Mouse (Mus musculus) gastrocnemius, postnatal 36 days (tissue): ENCODE data around the gene Lpin1. TPM values are rescaled to one million over a fixed set of nuclear protein-coding genes. Genes with fewer than 3 reads are reported as not detected.
A peak's percentile ranks its signal among the peaks of the same experiment; 100 is the strongest.

Experiments
- DNase-seq, 2 experiments: peaks; one replicate each; pipeline ENCODE4 v3.0.0; 2022
- intact Hi-C: fragments of 180-260 bp; cut with DNase I; formaldehyde crosslinking; loops from one replicate; pipeline ENCODE4 v1.15.1; 2025
- total RNA-seq, 2 experiments: library from RNA; stranded (reverse); gene quantifications; 2 replicates each; pipeline ENCODE4 v1.2.3; 2021

The Lpin1 gene
- total RNA-seq, 2 experiments from 2014 or later = 227 to 246 TPM

- intact Hi-C loops = no loop called here
- DNase-seq = no peak
These were observed 26.6 kb downstream of the Lpin1 start for GRCm38 (mm10) chr12:16584035-16584682.

DNA sequence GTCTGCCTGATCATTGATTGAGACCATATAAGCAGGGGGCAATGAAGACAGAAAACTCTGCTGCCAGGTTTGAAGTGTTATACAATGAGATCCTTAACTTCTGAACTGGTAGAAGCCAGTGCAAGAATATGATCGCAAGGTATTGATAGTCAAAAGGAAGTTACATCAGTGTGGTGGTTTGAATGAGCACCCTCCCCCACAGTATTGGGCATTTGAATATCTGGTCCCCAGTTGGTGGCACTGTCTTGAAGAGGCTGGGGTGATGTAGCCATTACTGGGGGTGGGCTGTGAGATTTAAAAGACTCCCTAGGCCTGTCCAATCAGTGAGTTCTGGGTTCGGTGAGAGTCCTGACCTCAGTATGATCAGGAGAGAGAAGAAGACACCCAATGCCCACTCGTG, 27.5 kb downstream of the Lpin1 start:
- DNase-seq = no peak
- intact Hi-C loops = no loop called here

DNA sequence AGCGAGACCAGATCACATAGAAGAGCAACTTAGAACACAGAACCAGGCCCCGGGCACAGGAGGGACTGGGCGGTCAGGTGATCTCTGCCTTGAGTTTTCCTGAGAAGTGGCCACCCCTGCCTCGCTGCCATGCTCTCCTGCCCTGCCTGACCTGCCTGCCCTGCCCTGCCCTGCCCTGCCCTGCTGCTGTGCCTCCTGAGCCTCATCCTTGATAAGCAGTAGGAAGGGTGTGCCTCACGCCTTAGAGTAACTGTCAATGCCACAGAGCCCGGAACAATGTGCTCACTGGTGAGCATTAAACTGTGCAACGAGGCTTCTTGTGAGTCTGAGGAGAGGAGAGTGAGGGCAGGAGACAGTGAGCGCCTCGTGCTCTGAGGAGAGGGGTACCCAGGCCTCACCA, 30.5 kb downstream of the Lpin1 start:
- intact Hi-C loops = no loop called here
- no peak for DNase-seq

DNA sequence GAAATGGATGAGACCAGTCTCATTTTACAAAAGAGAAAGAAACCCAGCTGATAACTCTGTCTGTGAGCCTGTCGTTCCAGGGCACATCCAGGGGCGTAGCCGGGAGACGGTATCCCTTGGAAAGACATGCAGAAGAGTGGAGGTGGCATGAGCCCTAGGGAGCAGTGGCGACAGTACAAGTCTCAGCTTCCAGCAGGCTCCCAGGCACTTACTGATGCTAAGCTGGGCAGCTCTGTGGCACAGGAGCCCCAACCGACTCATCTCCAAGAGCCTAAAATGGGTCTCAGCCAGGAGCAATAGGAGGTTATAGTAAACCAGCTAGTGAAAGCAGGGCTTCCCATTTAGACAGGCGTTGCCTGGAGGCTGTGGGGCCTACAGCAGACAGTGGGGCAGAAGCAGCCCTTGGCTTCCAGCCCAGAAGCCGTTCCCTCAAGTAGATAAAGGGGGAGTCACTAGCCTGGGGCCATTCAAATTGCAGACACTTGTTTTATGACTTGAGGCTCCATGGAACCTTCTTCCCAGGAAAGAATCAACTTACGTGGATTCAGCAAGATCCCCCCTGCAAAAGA, 33.0 kb downstream of the Lpin1 start:
- no peak for DNase-seq
- intact Hi-C loops = no loop called here

- no peak for DNase-seq
- intact Hi-C loops = no loop called here
These were observed 39.5 kb downstream of the Lpin1 start for GRCm38 (mm10) chr12:16571278-16571677.

DNA sequence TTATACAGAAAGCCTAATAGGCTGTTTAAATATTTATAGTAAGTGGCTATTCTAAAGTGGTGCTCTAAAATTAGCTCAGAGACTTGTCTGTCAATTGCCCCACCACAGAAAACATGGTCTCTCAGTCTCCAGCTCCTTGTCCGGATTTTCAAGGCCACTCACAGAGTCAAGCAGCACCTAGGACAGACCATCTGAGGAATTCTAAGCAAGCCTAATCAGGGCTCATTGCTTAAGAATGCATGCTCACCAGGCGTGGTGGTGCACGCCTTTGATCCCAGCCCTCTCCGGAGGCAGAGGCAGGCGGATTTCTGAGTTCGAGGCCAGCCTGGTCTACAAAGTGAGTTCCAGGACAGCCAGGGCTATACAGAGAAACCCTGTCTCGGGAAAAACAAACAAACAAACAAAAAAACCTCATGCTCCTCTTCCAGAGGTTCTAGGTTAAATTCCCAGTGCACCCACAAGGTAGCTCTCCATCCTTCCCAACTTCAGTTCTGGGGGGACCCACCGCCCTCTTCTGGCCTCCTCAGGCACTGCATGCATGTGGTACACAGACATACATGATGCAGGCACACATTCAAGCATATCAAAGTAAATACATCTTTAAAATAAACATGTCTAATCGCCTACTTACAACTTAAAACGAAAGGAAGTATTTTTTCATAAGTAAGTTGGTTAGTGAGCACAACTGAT, 40.2 kb downstream of the Lpin1 start:
- intact Hi-C loops = no loop called here
- DNase-seq = no peak

GRCm38 (mm10) chr12:16568936-16569650, 41.7 kb downstream of the Lpin1 start:
- DNase-seq = no peak
- intact Hi-C loops = loop anchor here (5.0 kb wide), 3 partner anchors 63 to 233 kb away; partner anchors contain the start of gene Greb1

GRCm38 (mm10) chr12:16568496-16568895, 42.3 kb downstream of the Lpin1 start:
- intact Hi-C loops = loop anchor here (5.0 kb wide), 3 partner anchors 64 to 234 kb away; partner anchors contain the start of gene Greb1
- DNase-seq = peak in 1 of 2 experiments; percentile 44

GRCm38 (mm10) chr12:16568090-16568489, 42.7 kb downstream of the Lpin1 start:
- no peak for DNase-seq
- intact Hi-C loops = loop anchor here (5.0 kb wide), 3 partner anchors 64 to 234 kb away; partner anchors contain the start of gene Greb1

DNA sequence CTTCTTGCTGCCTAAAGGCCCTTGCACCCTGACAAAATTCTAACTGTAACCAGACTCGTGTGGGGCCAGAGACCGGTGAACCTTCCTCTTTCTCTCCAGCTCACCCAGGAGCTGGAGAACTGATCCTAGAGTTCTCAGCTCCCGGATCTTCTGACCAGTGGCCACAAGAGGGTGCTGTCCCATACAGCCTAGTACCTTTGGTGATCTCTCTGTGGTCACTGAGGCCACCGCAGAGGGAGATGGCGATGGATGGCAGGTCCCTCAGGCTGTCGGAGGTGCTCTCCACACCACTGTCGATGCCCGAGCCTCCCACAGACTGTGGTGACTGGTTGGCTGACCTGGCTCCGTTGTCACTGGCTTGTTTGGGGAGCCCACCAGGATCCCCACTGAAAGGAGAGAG, 47.3 kb downstream of the Lpin1 start:
- no peak for DNase-seq

GRCm38 (mm10) chr12:16562647-16563046, 48.1 kb downstream of the Lpin1 start:
- peak in 1 of 2 experiments; percentile 45 for DNase-seq

More for the DNA sequence above, 47.3 kb downstream of the Lpin1 start:
- intact Hi-C loops = loop anchor here (5.0 kb wide), 1 partner anchor 194 kb away; no protein-coding TSS in a partner anchor

GRCm38 (mm10) chr12:16562181-16562580, 48.6 kb downstream of the Lpin1 start:
- DNase-seq = no peak
- intact Hi-C loops = loop anchor here (5.0 kb wide), 1 partner anchor 195 kb away; no protein-coding TSS in a partner anchor

More at GRCm38 (mm10) chr12:16562647-16563046, 48.1 kb downstream of the Lpin1 start:
- intact Hi-C loops = loop anchor here (5.0 kb wide), 1 partner anchor 195 kb away; no protein-coding TSS in a partner anchor

DNA sequence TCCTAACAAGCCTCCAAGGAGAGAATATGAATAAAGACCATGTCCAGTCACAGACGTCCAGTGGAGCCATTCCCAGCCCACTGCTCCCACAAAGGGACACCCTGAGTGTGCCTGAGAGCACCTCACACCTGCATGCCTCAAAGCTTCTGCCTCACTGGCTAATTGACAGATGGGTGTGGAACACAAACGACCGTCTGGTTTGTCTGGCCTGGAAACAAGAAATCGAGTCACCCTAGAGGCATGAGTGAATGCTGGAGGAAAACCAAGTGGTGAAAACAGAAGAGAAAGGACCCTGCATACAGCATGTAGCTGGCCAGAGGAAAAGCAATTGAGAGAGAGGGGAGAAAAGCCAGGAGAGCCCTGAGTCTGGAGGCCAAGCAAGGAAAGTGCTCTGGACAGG, 53.5 kb downstream of the Lpin1 start:
- DNase-seq = no peak
- intact Hi-C loops = no loop called here

DNA sequence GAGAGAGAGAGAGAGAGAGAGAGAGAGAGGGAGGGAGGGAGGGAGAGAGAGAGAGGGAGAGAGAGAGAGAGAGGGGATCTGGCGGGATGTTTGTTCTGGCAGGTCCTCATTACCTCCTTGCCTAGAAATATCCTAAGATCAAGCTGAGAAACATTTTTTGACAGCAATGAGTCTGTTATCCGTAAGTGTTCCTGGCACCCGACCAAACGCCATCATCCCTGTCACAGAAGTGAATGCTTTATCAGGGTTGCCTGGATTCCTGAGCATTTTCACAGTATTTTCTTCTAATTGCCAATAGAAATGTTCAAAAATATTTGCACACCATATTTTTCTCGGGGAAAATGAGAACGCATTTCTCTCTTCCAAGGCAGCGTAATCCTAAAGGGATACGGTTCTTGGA, 56.6 kb downstream of the Lpin1 start:
- no peak for DNase-seq
- intact Hi-C loops = no loop called here

GRCm38 (mm10) chr12:16552108-16552771, 58.5 kb downstream of the Lpin1 start:
- DNase-seq = no peak
- intact Hi-C loops = no loop called here

DNA sequence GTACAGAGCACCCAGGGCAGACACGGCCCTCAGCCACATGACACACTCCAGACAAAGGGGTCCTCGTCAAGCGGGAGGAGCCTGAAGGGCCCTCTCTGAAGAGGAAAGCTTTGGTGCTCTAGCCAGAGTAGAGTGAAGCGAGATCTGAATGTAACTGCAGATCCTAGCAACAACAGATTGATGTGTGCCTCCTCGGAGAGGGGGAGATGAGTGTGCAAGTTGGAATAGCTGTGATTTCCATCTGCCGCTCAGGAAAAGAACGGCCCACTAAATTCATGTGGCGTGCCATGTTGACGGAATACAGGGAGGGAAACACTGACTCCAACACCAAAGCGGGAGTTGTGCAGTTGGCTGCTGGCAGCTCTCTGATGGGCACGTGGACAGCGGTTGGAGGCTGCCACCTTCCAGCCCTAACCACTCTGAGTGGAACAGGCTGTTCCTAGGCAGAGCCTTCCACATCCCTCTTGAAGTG, 59.7 kb downstream of the Lpin1 start:
- DNase-seq = no peak
- intact Hi-C loops = no loop called here

DNA sequence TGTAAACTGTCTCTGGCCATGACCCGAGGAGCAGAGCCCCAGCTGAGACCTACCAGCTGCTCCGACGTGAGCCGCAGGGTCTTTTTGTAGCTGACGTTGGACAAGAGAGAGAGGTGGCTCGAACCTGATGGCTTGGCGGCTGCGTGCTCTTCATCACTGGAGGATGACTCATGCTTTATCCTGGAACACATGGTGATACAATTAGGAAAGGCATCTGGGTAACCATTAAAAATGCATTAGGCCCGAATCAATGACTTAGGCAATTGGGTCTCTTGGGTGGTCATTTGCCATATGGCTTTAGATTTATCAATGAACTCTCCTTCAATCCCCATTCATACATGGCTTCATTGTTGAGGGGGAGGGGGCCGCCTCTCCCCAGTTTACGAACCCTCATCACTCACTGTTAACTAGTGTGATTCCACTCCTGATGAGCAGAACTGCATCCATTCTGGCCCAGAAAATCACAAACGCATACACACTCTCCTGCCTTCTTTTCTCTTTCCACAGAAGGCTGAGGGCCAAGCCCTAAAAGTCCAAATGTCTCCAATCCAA, 61.9 kb downstream of the Lpin1 start:
- DNase-seq = no peak
- intact Hi-C loops = no loop called here

DNA sequence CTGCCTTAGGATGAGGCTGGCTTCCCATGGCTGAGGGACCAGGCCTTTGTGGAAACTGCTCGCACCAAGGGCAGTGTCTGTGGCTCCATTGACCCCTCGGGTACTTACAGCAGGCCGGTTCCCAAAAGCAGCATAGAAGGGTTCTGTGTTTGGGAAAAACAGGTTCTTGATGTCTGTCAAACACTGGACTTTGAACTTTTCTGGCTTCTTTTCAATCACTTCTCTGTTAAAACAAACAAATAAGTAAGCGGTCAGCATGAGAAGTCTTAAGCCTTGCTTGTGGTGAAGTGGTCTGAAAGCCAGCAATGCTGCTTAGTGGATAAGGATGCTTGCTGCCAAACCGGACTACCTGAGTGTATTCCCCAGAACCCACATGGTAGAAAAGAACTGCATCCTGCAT, 69.2 kb downstream of the Lpin1 start:
- DNase-seq = no peak
- intact Hi-C loops = no loop called here

DNA sequence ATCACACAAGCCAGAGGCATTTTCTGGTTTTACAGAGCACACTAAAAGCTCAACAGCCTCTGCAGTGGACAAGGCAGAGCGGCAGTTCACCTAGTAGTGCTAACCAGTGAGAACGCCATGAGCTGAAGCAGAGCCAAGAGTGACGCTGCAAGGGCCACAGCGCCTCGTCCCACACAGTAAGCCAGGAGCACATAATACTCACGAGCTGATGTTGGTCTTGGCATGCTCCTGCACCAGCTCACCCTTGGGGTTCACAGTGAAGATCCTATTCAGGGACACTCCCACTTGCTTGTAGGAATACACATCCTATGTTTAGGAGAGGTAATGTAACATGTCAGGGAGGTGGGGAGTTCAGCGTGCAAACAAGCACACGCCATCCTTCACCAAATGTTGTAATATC, 70.1 kb downstream of the Lpin1 start:
- intact Hi-C loops = no loop called here
- no peak for DNase-seq
